Mouse (Mus musculus): Measurements from ENCODE around the gene Rictor.

GRCm38 (mm10) chr15:6787236-6787635, 79.1 kb downstream of the Rictor start:
- no peak for TF ChIP-seq MAX (IDR thresholded peaks at IDR 0.05; ENCODE audit: low read depth)
- TF ChIP-seq POLR2A (IDR thresholded peaks at IDR 0.05; ENCODE audit: insufficient read length, low read depth) = no peak
- no peak for TF ChIP-seq E2F4 (IDR thresholded peaks at IDR 0.05; ENCODE audit: insufficient read depth)
- TF ChIP-seq USF1 (IDR thresholded peaks at IDR 0.05; ENCODE audit: low read depth) = no peak

Data from myocyte (in vitro differentiated cells).